Mouse (Mus musculus) neutrophil, adult 83 days (primary cell): Measurements from ENCODE around the gene Stard3. TPM values are rescaled to one million over a fixed set of nuclear protein-coding genes. Genes with fewer than 3 reads are reported as not detected.

Experiments
- total RNA-seq, 2 experiments: library from RNA; stranded (reverse); gene quantifications; one replicate each; pipeline ENCODE4 v1.2.4; 2023

Stard3 gene
- 10 to 100 TPM; 50.6 to 53.9 TPM for total RNA-seq

DNA sequence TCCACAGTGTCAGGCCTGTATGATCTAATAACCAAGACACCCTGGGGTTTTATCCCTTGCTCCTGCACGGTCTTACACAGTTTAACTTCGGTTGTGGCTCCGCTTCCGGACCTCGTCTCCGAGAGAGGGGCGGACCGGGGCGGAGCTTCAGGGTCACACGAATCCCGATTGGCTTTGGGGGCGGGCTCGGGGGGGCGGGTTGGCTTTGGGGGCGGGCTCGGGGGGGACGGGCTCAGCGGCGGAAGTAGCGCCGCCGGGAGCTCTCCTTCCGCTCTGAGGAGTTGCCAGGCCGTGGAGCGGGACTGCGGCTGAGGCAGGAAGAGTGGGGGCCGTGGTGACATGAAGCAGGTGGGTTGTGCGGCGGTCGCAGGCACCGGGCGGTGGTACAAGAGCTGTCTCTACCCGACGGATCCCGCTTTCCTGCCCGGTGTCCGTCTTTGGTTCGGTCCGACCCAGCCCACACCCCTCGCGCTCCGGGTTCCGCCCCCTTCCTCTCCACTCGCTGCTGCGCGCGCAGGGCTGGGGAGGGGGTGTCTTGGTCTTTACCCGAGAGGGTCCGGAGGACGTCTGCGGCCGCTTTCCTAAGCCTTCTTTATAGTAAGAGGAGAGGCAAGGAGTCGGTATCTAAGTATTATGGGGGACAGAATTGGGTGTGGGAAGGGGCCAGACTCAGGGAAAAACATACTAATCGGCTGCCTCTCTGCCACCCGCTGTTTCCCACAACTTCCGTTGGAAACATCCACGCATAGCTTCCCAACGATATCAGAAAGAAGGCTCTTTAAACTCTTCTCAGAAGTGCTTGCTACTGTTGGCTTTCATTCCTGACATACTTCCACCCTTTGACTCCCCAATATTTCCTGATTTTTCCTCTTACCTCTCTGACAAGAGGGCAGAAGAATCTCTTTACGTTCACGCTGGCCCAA, at the start of gene Stard3:
Stard3 (plus strand) TSS at position 208 of the 923 bp plus-strand sequence.

DNA sequence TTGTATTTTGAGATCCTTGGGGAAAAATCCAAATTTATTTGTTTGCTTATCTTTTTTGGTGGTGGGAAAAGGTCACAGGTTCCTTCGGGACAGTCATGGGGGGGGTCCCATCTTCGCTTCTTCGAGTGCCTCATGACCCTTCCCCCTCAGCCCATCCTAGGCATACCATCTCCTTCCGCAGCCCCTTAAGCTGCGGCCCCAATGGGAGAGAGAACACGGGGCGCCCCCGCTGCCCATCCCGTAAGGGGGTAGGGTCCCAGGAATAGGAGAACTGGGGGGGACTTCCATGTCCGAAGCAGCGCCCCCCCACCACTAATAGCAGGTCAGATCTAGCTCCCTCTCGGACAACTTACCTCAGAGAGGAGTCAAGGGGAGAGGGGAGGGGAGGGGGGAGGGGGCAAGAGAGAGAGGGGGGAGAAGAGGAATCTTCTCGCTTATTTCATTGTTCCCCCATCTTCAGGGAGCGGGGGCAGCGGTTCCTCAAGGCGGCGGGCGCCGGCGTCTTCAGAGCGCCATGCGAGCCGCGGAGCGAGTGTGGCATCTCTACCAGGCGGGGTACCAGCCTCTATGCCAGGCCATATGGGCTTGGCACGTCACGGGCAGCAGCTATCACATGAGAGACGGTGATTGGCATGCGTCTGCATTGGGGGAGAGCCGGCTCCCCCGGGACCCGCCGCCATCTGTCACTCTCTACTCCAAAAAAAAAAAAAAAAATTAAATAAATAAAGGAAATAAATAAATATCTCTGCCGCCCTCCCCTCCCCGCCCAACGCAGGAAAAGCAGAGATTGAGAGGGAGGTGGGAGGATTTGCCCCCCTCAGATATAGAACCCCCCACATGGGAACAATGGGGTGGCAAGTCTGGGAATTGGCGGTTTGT, 28.8 kb upstream of the Stard3 start, which contains the start of gene Neurod2:
Neurod2 (minus strand) TSS at position 568 of the 879 bp plus-strand sequence.

GRCm38 (mm10) chr11:98348083-98348961, 9.8 kb upstream of the Stard3 start, which contains the start of gene Ppp1r1b:
TSS of gene Ppp1r1b (plus strand) at chr11:98348404.

GRCm38 (mm10) chr11:98383261-98384030, 25.3 kb downstream of the Stard3 start, which contains the start of gene Tcap:
TSS of gene Tcap (plus strand) at chr11:98383811.

GRCm38 (mm10) chr11:98385638-98386585, 27.7 kb downstream of the Stard3 start, which contains the start of gene Pnmt:
TSS of gene Pnmt (plus strand) at chr11:98386450.

DNA sequence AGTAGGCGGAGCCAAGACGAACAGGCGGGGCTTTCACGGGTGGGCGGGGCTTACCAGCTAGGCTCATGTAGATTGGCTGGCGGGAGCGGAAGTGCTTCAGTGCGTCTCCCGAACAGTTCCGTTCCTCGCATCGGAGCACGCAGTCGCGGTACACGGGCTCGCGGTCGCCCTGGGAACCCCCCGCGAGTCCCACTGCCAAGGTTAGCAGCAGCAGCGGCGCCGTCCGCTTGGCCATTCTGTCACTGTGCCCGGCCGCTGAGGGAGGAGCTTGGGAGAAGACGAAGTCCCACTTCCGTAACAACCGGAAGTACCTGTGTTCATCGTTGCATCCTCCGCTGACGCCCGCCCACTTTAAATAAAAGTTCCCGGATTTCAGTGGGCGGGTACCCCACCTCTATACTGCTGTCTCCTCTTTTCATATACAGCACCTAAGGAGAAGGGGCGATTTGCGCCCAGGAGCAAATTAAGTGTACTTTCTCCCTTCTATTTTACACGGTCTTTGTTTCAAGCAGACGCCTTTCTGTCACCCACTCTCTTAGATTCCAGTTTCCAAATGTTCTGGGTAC, 42.1 kb downstream of the Stard3 start, which contains the start of gene Pgap3:
Pgap3 (minus strand) TSS at position 330 of the 566 bp plus-strand sequence.

GRCm38 (mm10) chr11:98412273-98412796, 54.2 kb downstream of the Stard3 start, which contains the start of gene Erbb2:
TSS of gene Erbb2 (plus strand) at chr11:98412470.

Other genes starting within 250 kb of the Stard3 start
- 10 to 100 TPM; 25.3 to 28.0 TPM for gene Fbxl20, start 208.0 kb upstream of the Stard3 start, total RNA-seq
- 10 to 100 TPM; 34.2 to 40.5 TPM for gene Med1, start 165.1 kb upstream of the Stard3 start, total RNA-seq
- 10 to 100 TPM; 69.7 to 77.0 TPM for gene Cdk12, start 155.3 kb upstream of the Stard3 start, total RNA-seq
- gene Neurod2, start 28.7 kb upstream of the Stard3 start, total RNA-seq, result not detected
- gene Ppp1r1b, start 10.0 kb upstream of the Stard3 start, total RNA-seq, result not detected
- gene Tcap, start 25.4 kb downstream of the Stard3 start, total RNA-seq, result under 1 TPM in 1 of 2 experiments, not detected in 1; 0.50 TPM
- not detected for gene Pnmt, start 28.1 kb downstream of the Stard3 start, total RNA-seq
- 1 to 10 TPM; 2.3 to 3.6 TPM for gene Pgap3, start 42.1 kb downstream of the Stard3 start, total RNA-seq
- under 1 TPM in 1 of 2 experiments, not detected in 1; 0.13 TPM for gene Erbb2, start 54.1 kb downstream of the Stard3 start, total RNA-seq
- gene Mien1, start 80.6 kb downstream of the Stard3 start, total RNA-seq, result 10 to 100 TPM; 36.4 to 39.4 TPM
- gene Grb7, start 88.0 kb downstream of the Stard3 start, total RNA-seq, result not detected
- gene Ikzf3, start 187.7 kb downstream of the Stard3 start, total RNA-seq, result 1 to 10 TPM; 3.0 to 3.1 TPM
- gene Zpbp2, start 192.7 kb downstream of the Stard3 start, total RNA-seq, result under 1 TPM in 1 of 2 experiments, not detected in 1; 0.33 TPM
- 10 to 100 TPM in 1 of 2 experiments, 1 to 10 TPM in 1; 8.6 to 11.0 TPM for gene Ormdl3, start 229.0 kb downstream of the Stard3 start, total RNA-seq
- not detected for gene Lrrc3c, start 239.9 kb downstream of the Stard3 start, total RNA-seq